Mouse (Mus musculus) 3134 (cell line): Measurements from ENCODE around the gene Slco3a1.

Source experiments
- DNase-seq: peaks from one replicate; pipeline ENCODE4 v3.0.0-alpha.2; 2011; ENCODE audit warnings: low spot score; ENCODE audit not compliant: insufficient read length; ENCODE audit errors: extremely low read depth

The Slco3a1 gene

DNA sequence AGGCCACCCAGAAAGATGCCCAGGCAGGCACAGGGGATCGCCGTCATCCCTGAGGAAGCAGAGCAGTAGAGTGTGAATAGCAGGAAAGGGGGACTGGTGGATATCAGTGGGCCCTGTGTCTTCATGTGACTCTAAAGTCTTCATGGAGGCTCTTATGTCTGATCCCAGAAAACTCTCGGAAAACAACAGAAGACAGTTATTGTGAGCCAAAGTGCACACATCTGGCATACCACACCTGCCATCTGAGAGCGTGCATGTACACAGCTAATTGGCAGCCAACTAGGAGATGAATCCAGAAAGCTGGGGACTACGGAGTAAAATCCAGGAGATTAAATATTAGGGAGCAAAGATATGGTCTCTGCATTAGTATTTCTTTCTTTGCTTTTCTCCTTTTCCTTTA lies 233.9 kb downstream of the Slco3a1 start:
- no peak for DNase-seq

DNA sequence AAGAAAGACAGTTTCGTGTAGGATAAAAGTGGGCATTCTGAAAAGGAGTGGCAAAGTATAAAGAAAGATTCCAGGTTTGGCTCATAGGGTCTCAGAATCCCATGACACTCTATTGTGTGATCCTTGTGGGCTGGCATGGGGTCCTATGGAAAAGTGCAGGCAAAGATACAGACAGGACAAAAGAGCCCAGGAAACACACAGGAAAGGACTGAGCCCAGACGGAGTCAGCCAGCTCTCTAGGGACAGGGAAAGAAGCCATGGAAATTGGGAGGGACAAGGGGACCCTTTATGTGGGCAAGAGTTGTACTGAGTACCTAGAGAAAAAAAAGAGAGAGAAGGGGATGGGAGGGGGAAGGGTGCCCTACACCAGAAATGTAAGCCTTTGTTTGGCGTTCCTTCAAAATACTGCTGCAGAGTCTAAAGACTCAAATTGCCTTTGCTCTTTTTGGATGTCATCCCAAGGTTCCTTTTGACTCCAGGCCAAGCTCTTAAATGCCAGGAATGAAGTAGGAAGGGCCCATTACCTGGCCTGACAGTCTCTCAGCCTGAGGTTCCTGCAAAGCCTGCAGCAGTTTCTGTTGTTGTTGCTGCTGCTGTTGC lies 238.6 kb downstream of the Slco3a1 start:
- DNase-seq: no peak

DNA sequence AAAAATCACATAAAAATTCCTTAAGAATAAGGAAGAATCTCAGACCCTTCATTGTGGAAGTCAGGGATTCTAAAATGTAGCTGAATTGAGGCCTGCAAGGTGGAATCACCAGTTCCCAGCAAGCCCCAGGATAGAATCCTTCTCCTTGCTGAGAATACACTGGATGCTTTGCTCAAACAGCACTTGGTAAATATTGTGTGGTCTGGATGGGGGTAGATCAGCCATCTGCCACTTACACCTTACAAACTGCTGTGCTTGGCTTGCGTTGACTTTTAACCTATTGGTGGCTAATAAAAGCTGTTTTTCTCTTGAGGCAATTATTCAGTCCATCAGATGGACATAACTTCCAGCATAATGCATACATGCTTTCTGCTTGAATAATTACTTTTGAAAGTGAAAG lies 240.3 kb downstream of the Slco3a1 start:
- no peak for DNase-seq

DNA sequence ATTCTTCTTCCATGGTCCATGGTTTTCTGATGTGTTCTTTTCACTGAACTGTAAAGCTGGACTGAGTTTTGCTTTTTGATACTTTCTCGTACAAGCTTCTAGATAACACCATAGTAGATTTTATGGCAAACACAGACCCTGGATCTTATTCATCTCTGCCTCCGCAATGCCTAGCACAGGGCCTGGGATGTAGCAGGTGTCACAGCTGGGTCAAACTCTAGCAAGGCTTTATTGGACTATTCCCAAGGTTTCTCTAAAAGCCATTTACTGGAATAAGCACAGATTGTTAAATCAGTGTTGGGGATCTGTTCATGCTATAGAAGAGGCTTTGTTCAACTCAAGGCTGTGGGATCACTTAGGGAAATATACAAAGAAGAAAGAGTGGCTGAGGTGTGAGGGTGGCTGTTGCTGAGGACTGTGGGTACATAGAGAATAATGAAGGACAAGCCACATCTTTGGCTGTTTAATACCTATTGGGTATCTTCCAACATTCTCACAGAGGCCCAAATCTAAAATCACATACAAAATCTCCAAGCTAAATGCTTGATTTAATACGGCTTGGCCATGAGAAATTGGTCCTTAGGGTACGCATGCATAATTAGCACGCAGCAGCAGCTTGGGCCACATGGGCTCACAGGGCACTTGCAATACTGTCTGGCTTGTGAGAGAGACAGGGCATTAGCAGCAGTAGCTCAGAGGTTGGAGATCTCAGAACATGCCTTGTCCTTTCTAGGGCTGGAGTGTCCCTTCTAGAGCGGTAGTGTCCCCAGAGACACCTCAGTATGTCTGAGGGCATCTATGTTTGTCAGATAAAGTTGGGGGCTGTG lies 241.1 kb downstream of the Slco3a1 start:
- DNase-seq: no peak

DNA sequence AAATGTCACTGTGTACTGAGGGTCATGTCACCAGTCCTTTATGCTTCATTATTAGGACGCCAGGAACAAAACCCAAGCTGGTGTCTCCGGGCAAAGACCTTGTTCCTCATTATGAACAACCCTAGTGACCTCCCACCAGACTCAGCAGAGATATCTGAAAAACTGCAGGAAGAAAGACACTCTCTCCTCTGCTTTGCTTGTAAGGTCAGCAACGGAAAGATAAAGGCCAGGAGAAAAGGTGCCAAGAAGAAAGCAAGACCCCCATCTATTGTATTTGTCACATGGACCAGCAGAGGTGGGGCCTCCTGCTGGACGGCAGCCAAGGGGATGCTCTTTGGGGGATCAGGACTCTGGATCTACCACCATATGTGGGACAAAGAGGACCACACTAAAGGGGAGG lies 243.0 kb downstream of the Slco3a1 start:
- no peak for DNase-seq

DNA sequence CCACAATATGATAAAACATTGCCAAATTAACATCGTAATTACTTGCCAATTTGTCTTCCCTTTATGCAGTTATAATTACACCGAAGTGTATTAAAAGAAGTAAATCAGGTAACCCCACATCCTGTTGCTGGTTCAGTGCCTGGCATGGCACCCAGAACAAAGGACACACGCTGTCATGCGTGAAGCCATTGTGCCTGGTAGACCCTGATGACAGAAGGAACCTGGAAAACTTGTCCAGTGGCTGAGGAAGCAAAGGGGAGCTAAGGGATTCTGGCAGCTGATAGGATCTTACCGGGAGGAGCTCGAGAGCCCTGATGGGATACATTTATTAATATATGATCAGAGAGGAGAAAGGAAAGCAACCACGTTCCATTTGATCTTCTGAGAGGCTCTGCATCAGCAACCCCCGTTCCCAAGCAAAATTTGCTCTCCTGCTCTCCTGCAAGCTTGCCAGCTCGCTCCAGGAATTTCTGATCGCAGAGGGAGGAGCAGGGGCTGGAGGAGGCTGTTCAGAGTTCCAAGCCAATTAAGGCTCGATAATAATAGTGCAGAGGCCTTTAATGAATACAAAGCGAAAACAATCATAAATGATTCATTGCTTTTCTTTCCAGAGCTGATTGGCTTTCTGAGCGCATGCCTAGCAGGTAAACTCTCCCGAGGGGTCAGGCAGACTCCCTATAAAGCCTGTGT lies 250.8 kb downstream of the Slco3a1 start:
- no peak for DNase-seq

DNA sequence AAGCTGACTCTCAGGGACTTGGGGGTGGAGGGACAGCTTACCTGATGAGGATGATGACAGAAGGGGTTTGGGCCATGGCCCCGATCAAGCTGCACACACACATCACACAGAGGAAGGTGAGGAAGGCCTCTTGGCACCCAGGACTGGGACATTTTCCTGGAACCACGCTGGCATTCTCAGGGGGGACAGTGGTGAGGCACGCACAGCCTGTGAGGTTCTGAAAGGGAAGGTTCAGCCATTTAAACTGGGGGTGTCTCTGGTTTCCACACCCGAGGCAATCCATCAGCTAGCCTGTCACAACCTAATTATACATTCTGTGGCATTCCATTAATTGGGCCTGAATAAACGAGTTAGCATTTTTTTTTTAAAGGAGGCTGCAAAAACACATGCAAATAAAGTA lies 251.5 kb downstream of the Slco3a1 start:
- no peak for DNase-seq

DNA sequence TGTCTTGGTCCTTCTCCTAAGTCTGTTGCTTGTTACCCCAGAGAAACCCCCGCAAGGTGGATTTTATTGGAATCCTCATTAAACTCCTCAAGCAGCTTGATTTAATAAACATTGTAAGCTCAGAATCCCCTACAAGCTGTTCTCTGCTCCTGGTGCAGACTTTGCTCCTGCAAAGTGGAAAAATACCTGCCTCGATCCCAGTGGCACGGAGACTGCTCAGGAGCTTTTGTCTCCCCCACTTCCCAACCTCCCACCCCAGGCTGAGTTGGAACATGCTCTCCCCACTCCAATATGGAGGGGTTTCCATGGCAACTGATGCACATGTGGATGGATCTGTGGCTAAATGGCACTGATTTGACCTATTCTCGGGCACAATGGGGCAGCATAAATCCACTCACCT lies 268.0 kb downstream of the Slco3a1 start:
- DNase-seq: no peak

DNA sequence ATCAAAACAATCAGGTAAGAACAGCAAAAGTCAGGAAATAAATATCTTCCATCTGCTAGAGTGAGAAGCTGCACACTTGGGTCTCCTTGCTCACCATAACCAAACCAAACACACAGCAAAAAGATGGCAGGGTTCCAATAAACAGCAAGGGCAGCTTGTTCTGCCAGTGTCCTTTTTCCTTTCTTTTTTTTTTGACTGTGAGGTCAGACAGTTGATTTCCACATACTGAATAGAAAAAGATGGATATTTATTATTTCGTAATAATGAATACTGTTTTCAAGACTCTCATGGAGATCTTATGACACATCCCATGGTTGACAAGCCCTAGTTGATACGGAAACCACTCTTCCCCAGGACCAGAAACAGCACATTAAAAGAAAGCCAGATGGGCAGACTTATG lies 274.2 kb downstream of the Slco3a1 start:
- no peak for DNase-seq

DNA sequence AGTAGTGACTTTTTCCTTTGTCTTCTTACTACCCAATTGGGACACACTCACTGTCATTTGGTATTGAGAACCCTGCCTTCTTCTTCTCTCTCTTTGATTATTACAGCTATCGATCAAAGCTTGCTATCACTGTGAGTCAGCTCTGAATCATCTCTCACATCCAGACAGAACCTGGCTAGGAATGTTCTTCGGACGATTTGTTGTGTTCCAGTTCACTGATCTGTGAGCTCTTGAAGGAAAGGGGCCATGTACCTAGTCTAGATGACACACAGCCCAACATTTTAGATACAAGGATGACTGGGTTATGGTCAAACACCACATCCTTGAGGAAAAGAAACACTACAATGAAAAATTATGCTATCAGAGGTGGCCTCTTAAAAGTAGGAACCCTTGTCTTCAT lies 275.2 kb downstream of the Slco3a1 start:
- no peak for DNase-seq

DNA sequence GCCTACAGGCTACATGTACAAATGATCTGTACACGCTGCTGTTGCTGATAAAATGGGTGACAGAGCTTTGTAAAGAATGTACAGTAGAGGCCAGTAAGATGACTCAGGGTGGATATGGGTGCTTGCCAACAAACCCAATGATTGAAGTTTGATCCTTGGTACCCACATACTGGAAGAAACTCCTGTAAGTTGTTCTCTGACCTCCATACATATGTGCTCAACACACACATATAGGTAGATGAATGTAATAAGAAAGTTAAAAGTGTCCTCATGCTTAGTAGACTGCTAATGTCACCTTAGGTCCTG lies 284.5 kb downstream of the Slco3a1 start:
- no peak for DNase-seq

DNA sequence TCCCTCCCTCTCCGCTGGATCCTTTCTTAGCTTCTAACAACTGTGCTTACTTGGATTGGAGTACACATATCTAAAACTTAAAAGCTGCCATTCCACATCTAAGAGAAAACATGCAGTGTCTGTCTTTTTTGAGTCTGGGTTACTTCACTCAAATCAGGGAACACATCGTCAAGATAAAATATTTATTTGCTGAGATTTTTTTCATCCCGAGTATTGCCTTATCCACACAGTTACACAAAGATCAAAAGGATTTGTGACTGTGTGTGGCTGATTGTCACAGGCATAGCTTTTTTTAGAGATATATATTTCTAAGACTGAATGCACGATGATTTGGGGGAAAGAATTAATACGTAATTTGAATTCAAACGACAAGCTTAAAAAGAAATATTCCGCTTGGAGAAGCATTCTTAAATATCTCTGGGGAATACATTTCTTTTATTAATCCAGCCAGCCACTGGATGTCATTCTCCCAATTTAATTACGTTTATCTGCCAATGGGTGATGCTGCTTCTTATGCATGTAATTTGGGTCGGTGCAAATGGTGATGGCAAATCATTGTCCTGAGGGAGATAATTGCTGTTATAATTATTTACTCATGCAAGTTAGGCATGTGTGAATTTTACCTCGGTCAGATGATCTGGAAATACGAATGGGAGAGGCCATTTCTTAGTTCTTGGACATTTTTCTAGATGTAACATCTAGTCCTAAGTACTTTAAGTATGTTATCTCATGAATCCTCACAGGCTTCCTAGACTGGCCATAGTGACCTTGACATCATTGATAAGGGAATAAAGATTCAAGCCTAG lies 285.1 kb downstream of the Slco3a1 start:
- no peak for DNase-seq

DNA sequence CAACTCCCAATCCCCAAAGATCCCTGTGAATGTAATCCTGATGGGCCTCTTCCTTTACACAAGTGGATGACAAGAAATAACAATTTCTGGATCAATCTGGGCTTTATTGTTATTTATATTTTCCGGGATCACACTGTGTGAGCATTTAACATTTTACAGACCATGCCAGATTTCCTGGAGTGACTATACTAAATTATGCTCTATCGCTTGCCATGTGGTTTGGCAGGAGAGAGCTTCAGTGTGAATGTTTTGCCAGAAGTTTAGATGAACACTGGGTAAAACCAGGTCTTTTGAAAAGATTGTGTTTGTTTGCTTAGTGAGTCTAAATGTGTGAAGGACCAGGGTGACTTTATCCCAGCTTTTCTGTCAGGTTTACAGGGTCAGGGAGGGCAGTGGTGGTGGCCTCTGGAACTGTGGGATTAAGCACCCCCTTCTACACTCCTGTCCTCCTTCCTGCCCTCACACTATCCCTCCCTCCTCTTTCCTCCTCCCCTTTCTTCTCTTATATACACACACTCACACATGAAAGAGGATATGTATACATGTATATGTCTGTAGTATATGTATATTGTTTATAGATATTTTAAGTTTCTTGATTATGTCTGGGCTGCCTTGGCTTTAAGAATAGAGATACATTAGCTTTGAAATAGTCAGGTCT lies 287.9 kb downstream of the Slco3a1 start:
- DNase-seq: no peak

DNA sequence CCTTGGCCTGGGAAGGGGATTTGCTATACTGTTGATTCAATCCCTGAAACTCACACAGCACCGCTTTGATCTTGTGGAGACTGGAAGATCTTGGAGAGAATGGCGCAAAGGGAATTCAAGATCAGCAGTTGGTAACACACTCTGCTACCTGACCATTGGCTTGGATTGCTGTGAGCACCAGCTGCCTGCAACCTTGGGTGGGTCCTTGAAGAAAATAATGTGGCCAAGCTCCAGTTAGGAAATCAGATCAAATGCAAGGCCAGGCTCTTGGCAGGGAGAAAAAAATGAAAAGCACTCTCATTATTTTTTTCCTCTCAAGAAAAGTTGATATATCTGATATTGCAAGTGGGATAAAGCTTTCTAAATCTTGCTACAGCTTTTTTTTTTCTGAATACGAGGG lies 298.3 kb downstream of the Slco3a1 start:
- no peak for DNase-seq

DNA sequence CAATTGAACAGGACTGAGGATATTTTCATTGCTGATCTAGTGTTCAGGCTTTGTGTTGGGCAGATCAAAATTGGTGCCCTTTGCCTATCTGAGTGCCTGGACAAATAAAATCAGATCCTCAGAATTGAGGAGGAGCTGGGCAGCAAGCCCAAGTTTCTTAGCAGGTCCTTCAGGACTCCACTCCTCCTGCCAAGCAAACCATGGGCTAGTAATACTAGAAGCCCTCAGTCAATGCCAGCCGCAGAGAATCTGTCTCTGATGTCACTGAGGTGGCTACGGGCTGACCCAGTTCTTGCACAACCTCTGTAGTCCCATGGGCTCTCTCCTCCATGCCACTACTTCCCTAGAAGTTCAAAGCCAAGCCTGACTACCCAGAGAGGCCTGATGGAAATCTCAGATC lies 302.5 kb downstream of the Slco3a1 start:
- DNase-seq: no peak

DNA sequence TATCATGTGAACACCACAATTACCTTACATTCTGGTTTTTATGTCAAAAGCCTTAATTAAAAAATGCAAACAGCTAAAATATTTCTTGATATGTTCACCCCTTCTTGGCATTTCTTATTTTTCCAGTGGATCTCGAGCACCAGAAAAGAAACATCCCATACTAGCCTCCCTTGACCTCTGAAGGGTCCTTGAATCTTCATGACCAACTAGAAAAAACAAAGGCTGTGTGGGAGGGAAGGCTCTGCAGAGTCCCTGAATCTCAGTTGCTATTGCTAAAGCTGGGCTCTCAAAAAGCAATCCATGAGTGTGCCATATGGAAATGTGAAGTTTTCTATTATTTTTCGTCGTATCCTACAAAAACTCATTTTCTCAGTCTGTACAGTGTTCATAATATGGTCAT lies 313.3 kb downstream of the Slco3a1 start:
- DNase-seq: no peak

DNA sequence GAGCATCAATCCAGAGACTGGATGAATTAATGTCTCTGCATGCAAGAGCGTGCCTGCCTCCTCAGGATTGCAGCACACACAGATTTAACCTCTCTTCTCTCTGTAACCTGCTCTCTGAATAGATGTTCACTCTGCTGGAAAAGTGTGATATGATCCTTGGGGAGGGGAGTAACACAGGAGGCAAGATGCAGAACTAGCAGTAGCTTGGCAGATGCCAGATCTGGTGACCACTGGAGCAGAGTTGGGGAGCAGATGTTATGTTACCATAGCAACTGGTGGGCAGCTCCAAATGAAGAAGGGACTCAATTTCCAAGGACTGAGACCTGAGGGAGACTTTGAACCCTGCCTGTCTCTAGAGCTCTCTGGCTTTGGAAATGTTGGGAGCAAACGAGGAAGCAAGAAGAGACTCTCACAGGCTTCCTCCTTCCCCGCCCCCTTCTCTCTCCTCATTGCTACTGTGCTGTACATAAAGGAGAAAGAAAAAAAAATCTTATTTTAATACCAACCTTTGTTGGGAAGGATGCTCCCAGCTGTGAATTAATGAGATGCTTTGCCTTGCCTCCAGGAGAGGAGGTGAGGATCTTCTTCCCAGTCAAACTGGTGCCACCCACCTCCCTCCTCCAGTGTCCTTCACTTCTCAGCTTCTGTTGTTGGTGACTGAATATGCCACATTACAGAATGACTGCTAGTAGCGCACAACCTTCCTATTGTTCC lies 314.0 kb downstream of the Slco3a1 start:
- DNase-seq: no peak
